Mouse (Mus musculus): ENCODE data around the gene Cyb561a3.
"Not testable (repeated sequence)": the region's sequence is repeated elsewhere in the genome, so short reads cannot be mapped to it uniquely, and the experiment has no call there.

The Cyb561a3 gene

GRCm38 (mm10) chr19:10576690-10577561, at the start of gene Cyb561a3, which contains the start of gene Tmem138:
Gene Cyb561a3 (plus strand): TSS chr19:10577172.
Gene Tmem138 (minus strand): TSS chr19:10577362.
- peak; percentile 98 for DNase-seq (ENCODE audit: low read depth, low spot score)

DNA sequence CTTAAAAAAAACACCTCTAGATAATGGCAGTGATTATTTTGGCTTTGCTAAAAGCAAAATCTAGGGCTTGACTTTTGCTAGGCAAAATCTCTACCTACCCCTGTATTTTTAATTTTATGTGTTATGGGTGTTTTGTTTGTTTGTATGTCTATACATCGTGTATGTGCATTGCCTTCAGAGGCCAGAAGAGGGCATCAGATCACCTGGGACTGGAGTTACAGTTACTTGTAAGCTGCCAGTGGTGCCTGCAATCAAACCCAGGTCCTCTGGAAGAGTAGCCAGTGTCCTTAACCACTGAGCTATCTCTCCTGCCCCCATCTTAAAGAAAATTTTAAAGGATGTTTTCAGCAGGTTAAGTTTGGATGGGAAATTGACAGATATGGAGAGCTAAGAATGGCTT, 46.9 kb upstream of the Cyb561a3 start:
- peak; percentile 40 for DNase-seq (ENCODE audit: low read depth, low spot score)

DNA sequence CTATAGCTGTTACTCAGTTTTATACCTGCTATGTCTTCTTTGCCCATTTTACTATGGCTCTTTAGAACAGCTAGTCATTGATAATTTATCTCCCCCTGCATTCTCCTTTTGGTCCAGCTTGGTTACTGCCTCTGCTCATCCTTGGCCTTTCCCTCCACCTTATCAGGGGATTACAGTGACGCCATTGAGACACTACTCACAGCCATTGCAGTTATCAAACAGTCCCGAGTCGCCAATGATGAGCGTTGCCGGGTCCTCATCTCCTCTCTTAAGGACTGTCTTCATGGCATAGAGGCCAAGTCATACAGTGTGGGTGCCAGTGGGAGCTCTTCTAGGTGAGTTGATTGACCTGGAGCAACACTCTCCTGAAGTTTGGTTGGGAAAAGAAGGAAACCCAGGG, 37.5 kb upstream of the Cyb561a3 start:
- DNase-seq (ENCODE audit: low read depth, low spot score) = no peak

DNA sequence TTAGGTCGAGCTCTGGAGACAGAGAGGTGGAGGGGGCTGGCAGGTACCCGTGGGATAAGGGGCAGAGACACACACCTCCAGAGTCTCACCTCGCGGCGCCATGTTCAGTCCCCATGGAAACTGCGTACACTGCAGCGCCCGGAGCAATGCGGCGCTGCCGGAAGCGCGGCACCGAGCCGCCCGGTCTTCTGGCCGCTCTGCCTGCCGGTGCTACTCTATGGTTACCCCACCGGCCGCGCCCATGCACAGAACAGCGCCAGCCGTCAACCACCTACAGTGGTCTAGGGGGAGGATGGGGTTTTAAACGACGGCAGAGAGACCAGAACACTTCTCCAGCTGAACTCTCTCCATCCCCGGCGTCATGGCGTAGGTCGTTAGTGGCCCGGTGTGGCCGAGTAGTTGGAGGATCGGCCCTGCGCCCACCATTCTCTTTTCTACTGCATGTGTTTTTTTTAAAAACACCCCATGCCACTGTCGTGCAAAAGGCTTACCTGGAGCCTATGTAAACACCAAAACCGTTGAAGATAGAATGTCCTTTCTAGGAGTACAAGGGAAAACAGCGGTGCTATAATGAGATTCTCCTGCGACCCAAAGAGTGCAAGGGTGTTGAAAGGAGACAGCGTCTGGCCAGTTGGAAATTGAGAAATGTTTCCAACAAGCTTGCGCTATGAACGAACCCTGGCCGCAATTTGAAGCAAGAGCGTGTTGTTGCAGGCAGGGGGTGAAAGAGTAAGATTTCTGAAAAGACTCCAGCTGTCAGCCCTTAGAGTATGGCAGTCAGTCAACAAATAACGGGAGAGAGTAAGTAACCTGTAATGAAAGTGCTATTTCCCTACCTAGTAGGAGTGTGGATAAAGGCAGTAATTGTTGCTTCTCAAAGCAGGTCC, 21.1 kb upstream of the Cyb561a3 start, which contains the start of gene Tmem216:
Gene Tmem216 (minus strand): TSS at position 615 of the 887 bp plus-strand sequence.
- peak; percentile 78 for DNase-seq (ENCODE audit: low read depth, low spot score)

DNA sequence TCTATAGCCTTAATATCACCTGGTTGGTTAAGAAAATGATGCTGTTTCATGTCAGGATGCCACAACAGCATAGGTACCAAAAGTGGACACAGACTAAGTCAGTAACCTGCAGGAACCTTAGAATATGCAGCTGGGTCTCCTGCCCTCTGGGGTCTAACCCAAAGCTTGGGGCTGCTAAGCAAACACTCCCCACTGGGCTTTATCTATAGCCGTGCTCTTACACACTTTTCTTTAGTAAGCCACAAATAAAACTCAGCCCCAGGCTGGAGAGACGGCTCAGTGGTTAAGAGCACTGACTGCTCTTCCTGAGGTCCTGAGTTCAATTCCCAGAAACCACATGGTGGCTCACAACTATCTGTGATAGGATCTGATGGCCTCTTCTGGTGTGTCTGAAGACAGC, 20.0 kb upstream of the Cyb561a3 start:
- DNase-seq (ENCODE audit: low read depth, low spot score) = no peak

- DNase-seq (ENCODE audit: low read depth, low spot score) = no peak
Measured at GRCm38 (mm10) chr19:10557430-10557829, 19.5 kb upstream of the Cyb561a3 start.

GRCm38 (mm10) chr19:10557837-10558375, 19.1 kb upstream of the Cyb561a3 start:
- DNase-seq (ENCODE audit: low read depth, low spot score) = not testable (repeated sequence)

DNA sequence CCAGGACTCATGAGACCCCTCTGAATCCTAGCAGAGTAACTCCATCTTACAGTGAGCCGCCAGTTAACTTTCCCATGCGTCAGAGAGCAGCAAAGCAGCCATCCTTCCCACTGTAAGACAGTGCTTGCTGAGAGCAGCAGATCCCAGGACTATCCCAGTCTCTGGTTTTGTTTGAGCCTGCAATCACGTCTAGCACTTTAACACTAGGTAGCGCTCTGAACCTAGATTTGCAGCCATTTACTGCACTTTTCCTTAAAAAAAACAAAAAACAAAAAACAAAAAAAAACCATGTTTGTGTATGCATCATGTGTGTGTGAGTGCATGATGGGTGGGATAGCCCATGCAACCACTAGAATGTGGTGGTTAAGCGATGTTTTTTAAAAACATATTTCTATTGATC, 16.9 kb upstream of the Cyb561a3 start:
- DNase-seq (ENCODE audit: low read depth, low spot score) = peak; percentile 93

DNA sequence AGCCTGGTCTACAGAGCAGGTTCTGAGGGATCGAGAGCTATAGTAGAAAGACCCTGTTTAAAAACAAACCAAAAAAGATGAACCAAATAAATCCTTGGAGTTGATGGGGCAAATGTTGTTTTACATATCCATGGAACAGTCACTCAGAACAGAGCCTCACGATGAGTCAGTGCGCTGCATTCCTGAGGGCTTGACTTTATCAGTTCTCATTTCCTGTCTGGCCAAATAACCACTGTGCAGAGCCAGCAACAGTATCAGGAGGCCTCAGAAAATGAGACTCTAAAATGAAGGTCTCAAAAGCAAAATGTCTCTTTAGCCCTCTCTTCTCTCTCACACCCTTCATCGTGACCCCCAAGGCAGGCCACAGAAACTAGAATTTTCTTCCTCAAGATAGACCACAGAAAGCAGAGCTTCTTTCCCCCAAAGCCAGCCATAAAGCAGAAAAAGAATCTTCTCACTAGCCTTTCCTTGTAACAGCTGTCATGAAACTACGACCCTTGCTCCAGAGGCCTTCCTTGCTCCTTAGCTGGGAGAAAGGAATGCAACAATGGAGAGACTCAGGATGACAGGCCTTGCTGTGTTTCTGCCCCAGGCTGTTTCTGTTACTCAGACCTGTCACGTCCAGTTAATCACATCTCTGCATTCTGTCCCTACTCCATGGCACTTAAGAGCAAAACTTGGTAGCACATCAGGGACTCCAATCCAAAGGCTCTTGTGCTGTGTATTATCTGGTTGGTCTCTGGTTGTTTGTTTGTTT, 15.2 kb upstream of the Cyb561a3 start:
- DNase-seq (ENCODE audit: low read depth, low spot score) = peak; percentile 97

DNA sequence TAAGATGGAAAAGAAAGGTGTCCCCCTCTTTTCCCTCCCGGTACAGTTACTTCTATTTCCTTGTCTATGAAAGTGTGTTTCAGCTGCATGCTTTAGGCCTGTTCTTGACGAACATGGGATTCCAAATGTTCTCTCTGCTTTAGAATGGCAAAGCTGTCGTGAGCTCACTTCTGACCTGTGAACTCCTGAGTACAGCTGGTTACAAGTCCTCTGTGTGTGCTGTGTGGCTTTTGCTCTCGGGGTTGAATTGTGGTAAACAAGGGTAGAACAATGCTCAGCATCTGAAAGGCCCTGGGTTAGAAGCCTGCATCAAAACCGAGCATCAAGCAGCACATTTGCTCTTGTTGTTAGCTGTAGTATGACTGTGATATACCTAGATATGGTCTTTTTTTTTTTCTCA, 14.6 kb upstream of the Cyb561a3 start:
- peak; percentile 59 for DNase-seq (ENCODE audit: low read depth, low spot score)

DNA sequence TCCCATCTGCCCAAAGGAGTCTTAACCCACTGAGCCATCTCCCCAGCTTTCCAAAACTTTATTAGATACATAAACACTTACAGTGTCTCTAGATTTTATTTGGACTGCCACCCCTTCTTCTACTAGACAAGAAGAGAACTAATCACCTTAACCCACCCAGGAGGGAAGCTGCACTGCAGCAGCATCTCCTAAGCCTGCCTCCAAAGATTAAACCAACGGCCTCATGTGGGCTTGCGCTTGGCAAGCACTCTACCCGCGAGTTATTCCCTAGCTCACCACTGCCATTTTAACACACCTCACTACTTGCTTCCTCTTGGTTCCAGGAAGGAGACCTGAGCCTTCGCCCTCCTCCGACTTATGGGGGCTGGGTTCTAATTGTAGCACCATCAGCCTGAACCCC, 12.7 kb upstream of the Cyb561a3 start:
- no peak for DNase-seq (ENCODE audit: low read depth, low spot score)

DNA sequence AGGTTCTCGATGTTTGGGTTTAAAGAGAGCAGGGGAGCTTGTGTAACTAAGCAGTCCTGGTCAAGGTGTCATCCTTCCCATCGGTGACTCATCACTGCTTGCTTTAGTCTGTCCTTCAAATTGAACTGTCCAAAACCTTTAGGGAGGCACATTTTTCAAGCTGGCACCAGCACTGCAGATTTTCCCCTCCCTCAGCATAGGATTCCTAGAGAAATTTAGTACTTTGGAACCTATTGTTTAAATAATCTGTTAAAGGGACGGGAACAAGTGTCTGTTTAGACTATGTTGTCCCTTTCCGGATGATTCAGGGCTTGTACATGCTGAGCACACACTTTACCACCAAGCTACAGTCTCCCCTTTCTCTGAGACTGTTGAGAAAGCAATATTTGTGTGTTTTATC, 11.8 kb upstream of the Cyb561a3 start:
- peak; percentile 65 for DNase-seq (ENCODE audit: low read depth, low spot score)

GRCm38 (mm10) chr19:10569627-10570026, 7.3 kb upstream of the Cyb561a3 start:
- peak; percentile 78 for DNase-seq (ENCODE audit: low read depth, low spot score)

DNA sequence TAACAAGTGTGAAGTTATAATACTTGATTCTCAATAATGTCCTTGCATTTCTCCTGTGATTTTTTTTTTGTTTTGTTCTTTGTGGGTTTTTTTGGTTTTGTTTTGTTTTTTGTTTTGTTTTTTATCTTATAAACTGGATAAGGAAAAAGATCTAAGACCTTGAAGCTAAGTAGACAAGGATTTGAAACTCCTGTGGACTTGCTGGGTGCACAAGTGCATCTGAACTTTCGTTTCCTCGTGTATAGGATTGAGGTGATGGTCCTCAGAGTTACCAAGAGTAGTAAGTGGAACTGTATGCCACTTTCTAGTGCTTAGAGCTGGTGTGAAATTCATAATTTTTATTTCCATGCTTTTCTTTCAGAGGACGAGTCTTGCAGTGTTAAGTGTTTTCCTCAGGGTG, 3.1 kb downstream of the Cyb561a3 start:
- DNase-seq (ENCODE audit: low read depth, low spot score) = no peak

DNA sequence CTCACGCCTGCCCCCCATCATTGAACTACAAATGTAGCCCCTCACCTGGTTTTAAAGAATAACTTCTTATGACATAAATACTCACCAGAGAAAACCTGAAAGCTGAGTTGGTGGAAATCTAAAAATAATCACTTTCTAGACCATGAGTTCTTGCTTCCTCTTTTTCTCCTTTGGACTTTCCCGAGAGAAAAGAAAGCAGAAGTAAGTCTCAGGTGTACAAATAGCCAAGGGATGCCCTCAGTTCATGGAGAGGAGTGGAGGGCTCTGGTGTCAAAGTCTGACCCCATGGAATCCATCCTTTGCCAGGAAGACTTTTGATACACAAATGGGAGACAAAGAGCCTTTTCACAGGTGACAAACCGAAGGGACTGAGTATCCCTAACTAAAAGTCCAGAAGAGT, 3.8 kb downstream of the Cyb561a3 start:
- no peak for DNase-seq (ENCODE audit: low read depth, low spot score)

DNA sequence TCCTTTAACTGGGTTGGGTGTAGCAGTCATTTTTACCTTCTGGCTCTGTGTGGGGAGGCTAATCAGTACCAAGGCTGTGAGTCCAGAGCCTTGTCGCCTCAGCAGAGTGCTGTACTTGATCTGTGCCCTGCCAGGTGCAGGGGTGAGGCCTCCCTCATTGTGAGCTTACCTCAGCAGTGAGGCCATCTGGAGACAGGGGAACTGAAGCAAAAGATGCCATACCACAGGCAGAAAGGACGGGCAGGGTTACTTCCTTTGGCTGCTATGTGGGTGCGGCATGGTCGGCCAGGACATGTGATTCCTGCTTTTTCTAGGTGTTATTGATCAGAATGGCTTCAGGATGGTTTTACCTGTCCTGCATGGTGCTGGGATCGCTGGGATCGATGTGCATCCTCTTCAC, 5.0 kb downstream of the Cyb561a3 start:
- DNase-seq (ENCODE audit: low read depth, low spot score) = no peak

DNA sequence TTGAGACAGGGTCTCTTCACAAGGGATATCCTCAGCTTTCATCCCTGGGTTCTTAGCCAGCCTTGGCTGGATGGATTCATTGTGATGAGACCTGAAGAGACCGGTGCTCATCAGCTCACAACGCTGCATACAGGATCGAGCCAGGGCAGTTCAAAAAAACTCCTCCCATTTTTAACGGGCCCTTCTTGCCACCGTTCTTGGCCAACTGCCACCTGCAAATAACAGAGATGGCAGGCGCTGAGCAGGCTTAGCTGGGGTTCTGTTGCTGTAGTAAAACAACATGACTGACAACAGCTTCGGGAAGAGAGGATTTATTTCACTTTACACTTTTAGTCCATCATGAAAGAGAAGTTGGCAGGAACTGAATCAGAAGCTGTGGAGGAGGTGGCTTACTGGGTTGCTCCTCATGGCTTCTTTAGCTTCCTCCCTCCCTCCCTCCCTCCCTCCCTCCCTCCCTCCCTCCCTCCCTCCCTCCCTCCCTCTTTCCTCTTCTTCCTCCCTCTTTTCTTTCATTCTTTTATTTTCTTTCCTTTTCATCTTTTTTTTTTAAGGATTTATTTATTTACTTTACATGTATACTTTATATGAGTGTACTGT, 6.7 kb downstream of the Cyb561a3 start:
- DNase-seq (ENCODE audit: low read depth, low spot score) = no peak

DNA sequence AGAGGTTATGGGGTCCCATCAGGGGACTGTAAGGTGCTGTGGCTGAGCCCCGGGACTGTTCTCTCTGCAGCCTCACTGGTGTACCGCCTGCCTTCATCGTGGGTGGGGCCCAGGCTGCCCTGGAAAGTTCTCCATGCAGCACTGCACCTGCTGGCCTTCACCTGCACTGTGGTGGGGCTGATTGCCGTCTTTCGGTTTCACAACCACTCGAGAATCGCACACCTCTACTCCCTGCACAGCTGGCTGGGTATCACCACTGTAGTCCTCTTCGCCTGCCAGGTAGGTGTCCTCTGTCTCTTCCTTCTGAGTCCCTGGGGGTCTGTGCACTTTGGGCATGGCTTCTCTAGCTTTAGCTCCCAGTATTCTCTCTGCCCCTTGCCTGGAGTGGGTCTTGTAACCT, 8.1 kb downstream of the Cyb561a3 start:
- DNase-seq (ENCODE audit: low read depth, low spot score) = no peak

DNA sequence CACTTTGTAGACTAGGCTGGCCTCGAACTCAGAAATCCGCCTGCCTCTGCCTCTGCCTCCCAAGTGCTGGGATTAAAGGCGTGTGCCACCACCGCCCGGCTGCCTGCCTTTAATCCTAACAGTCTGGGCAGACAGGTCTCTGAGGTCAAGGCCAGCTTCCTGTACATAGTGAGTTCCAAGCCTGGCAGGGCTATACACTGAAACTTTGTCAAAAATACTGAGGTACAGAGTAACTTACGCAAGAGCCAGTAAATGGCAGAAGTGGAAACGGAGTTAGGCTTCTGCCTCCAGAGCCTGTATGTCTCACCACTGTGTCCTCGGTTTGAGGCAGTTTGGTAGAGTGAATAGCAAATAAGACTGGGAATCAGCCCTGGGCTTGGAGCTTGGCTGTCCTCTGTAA, 10.3 kb downstream of the Cyb561a3 start:
- DNase-seq (ENCODE audit: low read depth, low spot score) = no peak

DNA sequence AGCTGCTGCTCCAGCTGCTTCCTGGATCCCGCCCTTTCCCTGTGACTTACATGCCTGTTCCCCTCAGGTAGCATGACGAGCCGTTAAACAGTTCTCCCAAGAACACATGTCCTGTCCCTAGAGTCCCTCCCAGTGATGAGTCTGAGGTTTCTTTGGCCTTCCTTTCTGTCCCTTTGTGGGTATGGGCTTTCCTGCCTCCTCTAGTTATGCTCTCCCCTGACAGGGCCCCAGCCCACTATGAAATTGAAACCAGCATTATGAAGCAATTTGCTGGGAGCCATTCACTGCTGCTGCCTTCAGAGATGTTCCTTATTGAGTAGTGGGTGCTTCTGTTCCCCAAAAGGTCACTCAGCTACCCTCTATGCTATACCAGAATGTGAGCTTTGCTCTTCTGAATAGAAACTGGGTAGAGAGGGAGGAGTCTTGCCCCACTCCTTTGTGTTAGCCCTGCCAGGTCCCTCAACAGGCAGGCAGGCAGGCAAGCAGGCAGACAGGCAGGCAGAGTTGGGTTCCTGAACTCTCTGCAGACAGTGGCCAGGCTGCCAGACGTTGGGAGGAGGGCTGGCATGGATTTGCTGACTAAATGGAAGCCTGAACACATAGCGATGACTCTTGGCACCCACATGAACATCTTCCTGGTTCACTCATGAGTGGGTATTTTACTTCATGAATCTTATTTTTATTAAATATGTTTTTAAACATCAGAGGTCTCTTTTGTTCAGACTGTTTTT, 12.3 kb downstream of the Cyb561a3 start:
- no peak for DNase-seq (ENCODE audit: low read depth, low spot score)
